Mouse (Mus musculus): ENCODE measurements around the gene Gstp1.
"Not testable (repeated sequence)": the region's sequence is repeated elsewhere in the genome, so short reads cannot be mapped to it uniquely, and the experiment has no call there.

Gene Gstp1

GRCm38 (mm10) chr19:4040941-4041340 is 3.2 kb upstream of the Gstp1 start:
- not testable (repeated sequence) for DNase-seq (ENCODE audit: low read depth, low spot score)

DNA sequence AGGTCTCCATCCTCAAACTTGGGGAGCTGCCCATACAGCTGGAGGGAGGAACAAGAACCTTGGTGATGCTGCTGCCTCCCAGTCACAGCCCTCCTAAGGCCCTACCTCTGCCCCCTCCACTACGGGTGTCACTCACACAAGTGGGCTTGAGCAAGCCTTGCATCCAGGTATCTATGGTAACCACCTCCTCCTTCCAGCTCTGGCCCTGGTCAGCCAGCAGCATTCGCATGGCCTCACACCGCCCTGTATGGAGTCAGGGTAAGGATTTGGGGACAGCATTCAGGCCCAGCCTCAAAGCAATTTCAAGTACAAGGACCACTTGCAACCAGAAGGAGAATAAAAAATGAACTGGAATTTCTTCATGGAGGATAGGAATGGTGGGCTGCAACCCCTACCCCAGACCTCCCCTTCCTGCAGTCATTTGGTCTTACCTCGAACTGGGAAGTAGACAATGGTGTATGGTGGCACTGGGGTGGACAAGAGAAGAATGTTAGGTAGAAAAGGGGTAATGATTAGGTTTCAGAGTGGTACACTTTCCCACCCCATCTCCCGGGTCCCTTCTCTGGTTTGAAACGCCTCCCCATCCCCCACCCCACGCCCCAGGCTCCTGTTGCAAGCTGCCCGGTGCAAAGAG is 514 bp downstream of the Gstp1 start:
- DNase-seq (ENCODE audit: low read depth, low spot score) = not testable (repeated sequence)

DNA sequence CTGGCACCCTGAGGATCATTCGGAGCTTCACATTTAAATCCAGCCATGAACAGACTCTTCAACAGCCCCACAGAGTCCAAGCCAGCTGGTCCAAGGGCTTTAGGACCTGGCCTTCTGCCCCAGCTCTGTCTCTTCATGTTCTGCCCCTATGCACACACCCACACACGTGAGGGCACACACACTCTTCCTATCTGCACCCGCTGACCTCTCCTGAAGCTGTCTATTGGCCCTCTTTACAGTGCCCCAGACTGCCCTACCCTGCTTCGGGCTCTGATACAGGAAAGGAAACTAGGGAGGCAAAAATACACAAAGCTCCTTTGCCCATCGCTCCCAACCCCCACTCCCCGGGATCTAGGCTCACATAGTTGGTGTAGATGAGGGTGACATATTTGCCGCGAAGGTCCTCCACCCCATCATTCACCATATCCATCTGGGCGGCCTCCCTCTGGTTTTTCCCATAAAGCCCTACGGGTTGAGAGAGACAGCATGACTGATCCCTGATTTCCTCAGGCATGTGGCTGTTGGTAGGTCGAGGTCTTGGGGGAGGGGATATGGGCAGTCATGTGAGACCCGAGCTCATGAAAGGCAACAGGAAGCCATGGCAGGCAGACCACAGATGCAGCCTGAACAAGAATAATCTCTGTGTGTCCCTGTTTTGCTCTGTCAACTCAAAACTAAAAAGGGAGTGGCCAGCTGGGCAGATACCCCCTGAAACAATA is 1.3 kb downstream of the Gstp1 start:
- peak; percentile 62 for DNase-seq (ENCODE audit: low read depth, low spot score)

DNA sequence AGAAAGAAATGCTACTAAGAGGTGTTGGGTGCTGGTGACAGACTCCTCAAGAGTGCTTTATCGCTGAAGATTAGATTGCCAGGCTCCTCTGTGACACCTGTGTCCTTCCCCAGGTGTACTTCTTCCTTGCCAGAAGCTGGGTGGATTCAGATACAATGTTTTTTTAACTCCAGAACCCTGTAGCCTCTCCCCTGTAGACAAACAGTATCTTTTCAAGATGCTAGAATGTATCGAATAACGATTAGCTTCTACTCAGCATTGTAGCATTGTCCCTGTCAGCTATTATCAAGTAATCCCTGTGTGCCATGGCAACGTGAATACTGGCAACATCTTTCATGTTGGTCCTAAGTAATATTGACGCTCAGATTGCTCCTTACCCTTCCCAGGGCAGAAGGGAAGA is 4.0 kb downstream of the Gstp1 start:
- no peak for DNase-seq (ENCODE audit: low read depth, low spot score)

DNA sequence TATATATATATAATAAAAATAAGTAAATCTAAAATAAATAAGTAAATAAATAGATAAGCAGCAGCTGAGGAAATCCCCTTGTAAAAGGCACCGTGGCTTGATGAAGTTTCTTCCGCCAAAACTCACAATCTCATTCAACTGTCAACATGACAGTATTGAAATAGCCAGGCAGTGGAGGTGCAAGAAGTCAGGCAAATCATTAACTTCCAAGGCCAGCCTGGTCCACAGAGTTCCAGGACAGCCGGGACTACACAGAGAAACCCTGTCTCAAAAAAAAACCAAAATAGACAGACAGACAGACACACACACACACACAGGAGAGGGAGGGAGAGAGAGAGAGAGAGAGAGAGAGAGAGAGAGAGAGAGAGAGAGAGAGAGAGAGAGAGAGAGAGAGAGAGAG is 4.5 kb downstream of the Gstp1 start:
- DNase-seq (ENCODE audit: low read depth, low spot score) = no peak

DNA sequence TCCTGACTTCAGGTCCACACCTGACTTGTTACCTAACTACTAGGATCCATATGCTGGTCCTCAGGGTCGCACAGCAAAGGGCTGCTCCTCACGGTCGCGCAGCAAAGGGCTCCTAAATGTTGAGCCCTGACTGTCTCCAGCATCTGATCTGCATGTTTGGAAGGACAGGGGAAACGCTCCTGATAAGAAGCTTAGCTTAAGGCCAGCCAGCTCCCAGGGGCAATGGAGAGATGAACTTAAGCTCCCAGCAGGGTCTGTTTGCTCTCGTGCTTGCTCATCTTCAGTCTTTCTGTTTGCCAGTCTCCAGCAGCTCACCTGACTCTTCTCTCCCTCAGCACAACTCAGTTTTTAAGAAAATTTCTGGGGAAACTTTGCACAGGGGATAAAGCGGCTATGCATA is 5.1 kb downstream of the Gstp1 start:
- DNase-seq (ENCODE audit: low read depth, low spot score) = no peak

GRCm38 (mm10) chr19:4027576-4027975 is 10.2 kb downstream of the Gstp1 start:
- DNase-seq (ENCODE audit: low read depth, low spot score) = no peak

DNA sequence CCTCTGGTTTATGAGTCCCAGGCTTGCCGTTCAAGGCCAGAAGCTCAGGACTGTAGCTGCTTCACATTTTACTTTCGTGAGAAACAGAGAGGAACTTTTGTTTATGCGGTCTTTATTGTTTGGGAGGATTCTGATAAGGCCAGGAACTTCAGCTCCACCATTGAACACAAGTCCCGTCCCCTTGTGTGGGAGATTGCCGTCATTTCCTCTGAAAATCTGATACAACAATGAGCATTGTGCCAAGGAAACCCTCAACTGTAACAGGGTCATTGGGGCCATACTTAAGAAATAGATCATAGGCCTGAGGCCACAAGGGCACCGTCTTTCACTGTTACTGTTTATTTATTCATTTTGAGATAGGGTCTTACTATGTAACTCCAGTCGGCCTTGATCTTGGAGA is 14.6 kb downstream of the Gstp1 start:
- no peak for DNase-seq (ENCODE audit: low read depth, low spot score)

DNA sequence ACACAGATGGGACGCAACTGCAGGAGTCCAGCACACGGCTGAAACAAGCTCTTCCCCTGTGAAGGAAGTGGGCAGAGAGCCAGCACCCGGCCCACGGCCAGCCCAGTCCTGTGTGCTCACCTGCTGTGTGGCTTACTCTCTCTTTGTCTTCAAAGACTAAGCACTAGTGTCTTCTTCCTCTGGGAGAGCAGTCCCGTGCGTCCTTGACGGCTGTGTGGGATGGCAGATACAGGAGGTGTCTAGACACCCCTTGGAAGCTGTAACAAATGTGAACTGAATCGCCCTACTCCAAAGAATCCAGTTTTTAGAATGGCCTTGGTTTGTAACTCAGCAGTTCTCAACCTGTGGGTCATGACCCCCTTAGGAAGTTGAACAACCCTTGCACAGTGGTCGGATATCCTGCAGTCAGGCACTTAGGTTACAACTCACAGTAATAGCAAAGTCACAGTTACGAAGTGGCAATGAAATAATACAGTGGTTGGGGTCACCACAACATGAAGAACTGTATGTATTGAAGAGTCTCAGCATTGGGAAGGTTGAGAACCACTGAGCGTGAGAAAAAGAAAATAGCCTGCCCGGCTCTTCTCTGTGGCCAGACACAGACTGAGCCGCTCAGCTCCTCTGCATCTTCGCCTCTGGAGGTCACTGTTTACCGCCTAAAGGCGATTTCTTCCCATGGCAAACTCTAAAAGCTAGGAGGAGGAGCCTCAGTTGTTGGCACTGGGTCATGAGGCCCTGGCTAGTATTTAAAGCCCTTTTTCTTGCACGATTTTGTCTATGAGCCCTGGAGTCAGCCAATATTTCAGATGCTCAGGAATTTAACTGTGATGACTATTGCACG is 18.8 kb downstream of the Gstp1 start:
- peak; percentile 82 for DNase-seq (ENCODE audit: low read depth, low spot score)

- DNase-seq (ENCODE audit: low read depth, low spot score) = no peak
Measured at GRCm38 (mm10) chr19:4017921-4018587, 19.7 kb downstream of the Gstp1 start.

DNA sequence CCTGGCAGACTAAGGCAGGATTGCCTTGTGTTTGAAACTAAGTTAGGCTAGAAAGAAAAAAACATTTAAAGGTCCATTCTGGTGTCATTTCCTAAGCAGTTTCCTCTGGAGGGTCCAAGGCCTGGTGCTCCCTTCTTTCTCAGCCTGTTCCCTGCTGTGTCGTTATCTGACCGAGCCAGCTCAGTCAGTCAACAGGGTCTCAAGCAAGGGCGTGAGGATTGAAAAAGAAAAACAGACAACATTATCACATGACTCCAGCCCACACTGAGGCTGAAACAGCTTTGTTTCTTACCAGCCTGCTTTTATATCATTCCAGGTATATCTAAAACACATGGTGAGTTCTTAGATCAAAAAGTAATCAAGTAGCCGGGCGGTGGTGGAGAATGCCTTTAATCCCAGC is 22.1 kb downstream of the Gstp1 start:
- no peak for DNase-seq (ENCODE audit: low read depth, low spot score)

DNA sequence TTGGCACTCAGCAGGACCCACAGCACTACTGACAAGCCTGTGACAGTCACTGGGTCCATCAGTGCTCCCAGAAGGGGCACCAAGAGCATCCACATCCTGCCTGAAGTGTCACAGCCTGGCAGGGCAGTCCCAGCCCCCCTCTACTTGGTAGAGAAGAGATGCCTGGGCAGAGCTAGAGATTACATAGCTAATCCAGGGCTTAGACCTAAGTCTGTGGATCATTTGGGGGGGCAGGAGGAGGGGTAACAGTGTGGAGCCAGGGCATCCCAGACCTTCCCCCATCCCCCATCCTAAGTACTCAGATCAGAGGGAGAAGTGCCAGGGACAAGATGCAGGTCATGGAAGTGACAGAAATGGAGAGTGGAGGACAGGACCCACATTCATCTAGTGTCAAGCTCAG is 23.0 kb downstream of the Gstp1 start:
- DNase-seq (ENCODE audit: low read depth, low spot score) = no peak

DNA sequence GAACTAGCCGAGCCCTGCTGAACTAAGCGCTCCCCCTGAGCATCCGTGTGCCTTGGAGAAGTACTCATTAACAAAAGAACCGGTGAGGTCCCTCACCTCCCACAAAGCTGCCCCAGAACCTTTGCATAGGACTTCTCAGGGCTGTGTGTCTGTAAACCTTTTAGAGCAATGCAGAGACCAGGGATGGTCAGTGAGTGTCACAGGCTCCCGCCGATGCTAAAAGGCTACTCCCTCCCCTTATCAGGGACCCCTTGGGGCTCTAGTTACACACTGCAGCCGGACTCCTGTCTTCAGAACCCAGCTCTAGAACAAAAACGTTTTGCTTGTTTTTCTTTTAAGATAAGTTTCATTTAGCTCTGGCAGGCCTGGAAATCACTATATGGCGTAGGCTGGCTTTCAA is 24.7 kb downstream of the Gstp1 start:
- no peak for DNase-seq (ENCODE audit: low read depth, low spot score)

GRCm38 (mm10) chr19:4012432-4013022 is 25.3 kb downstream of the Gstp1 start, which contains the start of gene Ndufv1:
Gene Ndufv1 (minus strand): TSS chr19:4012806.
- DNase-seq (ENCODE audit: low read depth, low spot score) = peak; percentile 97

DNA sequence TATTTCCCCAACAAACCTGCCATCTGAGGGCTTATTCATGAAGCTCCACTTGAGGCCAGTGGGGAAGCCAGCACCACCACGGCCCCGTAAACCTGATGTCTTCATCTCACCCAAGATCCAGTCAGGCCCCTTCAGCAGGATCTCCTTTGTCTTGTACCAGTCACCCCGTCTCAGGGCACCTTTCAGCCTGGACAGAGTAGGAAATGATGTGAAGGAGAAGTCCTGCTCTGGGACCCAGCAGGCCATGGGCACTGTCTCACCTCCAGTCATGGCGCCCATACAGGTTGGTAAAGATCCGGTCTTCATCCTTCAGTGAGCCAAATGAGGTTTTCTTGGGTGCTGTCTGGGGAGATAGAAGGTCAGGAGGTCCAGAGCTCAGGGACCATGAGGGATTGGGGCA is 26.7 kb downstream of the Gstp1 start:
- DNase-seq (ENCODE audit: low read depth, low spot score) = no peak

DNA sequence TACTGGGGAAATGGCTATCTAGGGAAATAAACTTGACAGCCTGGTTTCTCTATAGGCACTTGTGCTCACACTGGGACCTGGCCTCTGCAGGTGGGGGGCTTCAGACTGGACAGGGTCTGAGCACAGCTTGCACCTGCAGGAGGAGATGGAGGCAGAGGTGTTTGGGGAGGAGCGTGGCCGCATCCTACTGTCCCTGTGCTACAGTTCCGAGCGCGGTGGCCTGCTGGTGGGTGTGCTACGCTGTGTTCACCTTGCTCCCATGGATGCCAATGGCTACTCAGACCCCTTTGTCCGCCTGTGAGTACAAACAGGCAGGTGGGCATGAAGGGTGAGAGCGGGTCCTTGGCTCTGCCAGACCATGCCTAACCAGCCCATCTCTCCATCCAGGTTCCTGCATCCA is 31.8 kb downstream of the Gstp1 start:
- no peak for DNase-seq (ENCODE audit: low read depth, low spot score)

- no peak for DNase-seq (ENCODE audit: low read depth, low spot score)
Measured at GRCm38 (mm10) chr19:4005091-4005490, 32.7 kb downstream of the Gstp1 start.

GRCm38 (mm10) chr19:4004331-4004730 is 33.5 kb downstream of the Gstp1 start:
- DNase-seq (ENCODE audit: low read depth, low spot score) = no peak

DNA sequence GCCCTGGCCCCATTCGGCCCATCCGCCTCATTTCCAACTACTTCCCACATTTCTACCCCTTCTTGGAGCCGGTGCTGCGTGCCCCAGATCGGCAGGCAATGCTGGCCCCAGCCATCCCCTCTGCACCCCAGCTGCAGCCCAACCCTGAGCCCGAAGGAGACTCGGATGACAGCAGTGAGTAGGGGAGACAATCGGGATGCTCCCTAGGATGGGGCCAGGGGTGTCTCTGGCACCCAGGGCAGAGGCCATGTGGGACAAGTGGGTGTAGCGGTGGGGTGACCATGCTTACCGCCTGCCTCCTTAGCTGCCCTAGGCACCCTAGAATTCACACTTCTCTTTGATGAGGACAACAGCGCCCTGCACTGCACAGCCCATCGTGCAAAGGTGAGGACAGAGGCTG is 34.1 kb downstream of the Gstp1 start:
- no peak for DNase-seq (ENCODE audit: low read depth, low spot score)

DNA sequence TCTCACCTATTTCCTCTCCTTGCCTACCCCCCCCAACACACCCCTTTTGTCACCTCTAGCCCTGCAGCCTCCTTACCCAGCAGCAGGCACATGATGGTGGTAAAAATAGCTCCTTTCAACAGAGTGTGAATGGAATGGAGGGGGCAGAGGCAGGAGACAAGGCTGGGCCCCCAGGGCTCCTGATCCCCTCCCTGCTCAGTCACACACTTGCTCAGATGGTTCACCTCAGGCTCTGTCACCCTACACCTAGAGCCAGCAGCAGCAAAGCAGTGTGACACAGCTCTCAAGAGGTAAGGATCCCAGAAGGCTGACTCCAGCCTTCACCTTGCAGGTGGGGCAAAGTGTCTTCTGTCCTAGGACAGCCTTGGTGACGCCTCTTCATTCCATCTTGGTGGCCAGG is 34.7 kb downstream of the Gstp1 start, which contains the start of gene Doc2g:
Gene Doc2g (plus strand): TSS at position 202 of the 400 bp plus-strand sequence.
- no peak for DNase-seq (ENCODE audit: low read depth, low spot score)

DNA sequence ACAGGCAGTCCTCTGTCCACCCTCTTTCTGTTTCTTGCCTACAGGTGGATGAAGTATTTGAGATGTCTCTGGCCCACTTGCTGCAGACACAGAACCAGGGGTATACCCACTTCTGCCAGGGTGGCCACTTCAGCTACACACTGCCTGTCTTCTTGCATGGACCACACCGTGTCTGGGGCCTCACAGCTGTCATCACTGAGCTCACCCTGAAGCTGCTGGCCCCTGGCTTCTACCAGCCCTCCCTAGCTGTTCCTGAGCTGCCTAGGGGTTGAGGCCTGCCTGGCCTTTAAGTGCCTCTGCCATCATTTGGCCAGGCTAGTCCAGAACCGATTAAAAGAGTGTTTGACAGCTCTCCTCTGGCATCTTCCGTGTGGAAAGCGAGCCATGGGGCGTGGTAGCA is 36.0 kb downstream of the Gstp1 start:
- no peak for DNase-seq (ENCODE audit: low read depth, low spot score)
